Mouse (Mus musculus) G1E (cell line): ENCODE measurements at regions not wholly inside any gene's neighbourhood (a gene's known extent, or its start where the extent isn't known, plus 50 kb on each side); places are given as distances from the start of the nearest gene placed in this dataset.

ENCODE experiments used
- ATAC-seq: 2 replicates; pipeline ENCODE4 v1.8.0; 2016; ENCODE audit warnings: mild to moderate bottlenecking; ENCODE audit not compliant: insufficient number of reproducible peaks, poor library complexity, low FRiP score, severe bottlenecking; ENCODE audit errors: extremely low read depth
- DNase-seq: peaks from one replicate; pipeline ENCODE4 v3.0.0; 2012; ENCODE audit warnings: low spot score
- H3K27me3 ChIP-seq: 2 replicates; pipeline ENCODE4 v1.6.1; 2012; ENCODE audit warnings: mild to moderate bottlenecking, low read length, inconsistent platforms; ENCODE audit not compliant: insufficient read depth
- H3K36me3 ChIP-seq: replicated peaks from 2 replicates; pipeline ENCODE3; 2012; ENCODE audit warnings: mild to moderate bottlenecking, inconsistent platforms
- H3K4me1 ChIP-seq: 2 replicates; pipeline ENCODE4 v1.6.1; 2012; ENCODE audit warnings: low read depth, low read length, inconsistent platforms, mixed read lengths; ENCODE audit not compliant: insufficient read depth
- H3K4me3 ChIP-seq: 2 replicates; pipeline ENCODE4 v1.5.1; 2012; ENCODE audit warnings: low read depth, mild to moderate bottlenecking, inconsistent platforms, low read length, moderate library complexity, mixed read lengths
- H3K9me3 ChIP-seq: replicated peaks from 2 replicates; pipeline ENCODE4 v1.6.1; 2012; ENCODE audit warnings: inconsistent platforms
- CTCF ChIP-seq: IDR thresholded peaks from 2 replicates; pipeline ENCODE4 v1.5.1; 2012; ENCODE audit warnings: low read depth, low read length, inconsistent platforms, mixed read lengths
- GATA1 ChIP-seq: IDR thresholded peaks from 2 replicates; pipeline ENCODE4 v1.6.1; 2012; ENCODE audit warnings: borderline replicate concordance, low read length, inconsistent platforms, mixed read lengths
- GATA2 ChIP-seq: IDR thresholded peaks from 2 replicates; pipeline ENCODE4 v1.6.1; 2012; ENCODE audit warnings: low read depth, low read length, inconsistent platforms, borderline replicate concordance
- POLR2AphosphoS5 ChIP-seq: IDR thresholded peaks from 2 replicates; pipeline ENCODE4 v1.6.1; 2012; ENCODE audit warnings: low read depth, low read length, inconsistent platforms; ENCODE audit not compliant: insufficient replicate concordance
- TAL1 ChIP-seq: conservative IDR thresholded peaks from 2 replicates; pipeline ENCODE4 v1.6.1; 2012; ENCODE audit warnings: low read depth, low read length, inconsistent platforms, mixed read lengths

- ATAC-seq (no peak), DNase-seq (no peak)
- Histone ChIP-seq H3K36me3 (no peaks in the 10 kb centered on the region), H3K27me3 (no peaks in the 10 kb centered on the region), H3K9me3 (peaks cover 54% of the 10 kb centered on the region), H3K4me1 (no peaks in the 10 kb centered on the region), H3K4me3 (no peak overlapping the region)
- TF ChIP-seq POLR2AphosphoS5 (no peak), CTCF (no peak), GATA1 (no peak), TAL1 (no peak), GATA2 (no peak)
Observed at GRCm38 (mm10) chr9:118246820-118247628, 97.0 kb upstream of the Cmc1 start.

- no peaks in the 10 kb centered on the region for H3K4me1 ChIP-seq
Observed at GRCm38 (mm10) chr9:118253829-118254228, 103.9 kb upstream of the Cmc1 start.

GRCm38 (mm10) chr9:118255200-118255733 lies 105.3 kb upstream of the Cmc1 start:
- Histone ChIP-seq H3K4me3 (no peak overlapping the region), H3K27me3 (no peaks in the 10 kb centered on the region), H3K36me3 (no peaks in the 10 kb centered on the region), H3K9me3 (peaks cover 53% of the 10 kb centered on the region), H3K4me1 (no peaks in the 10 kb centered on the region)
- no peak for TF ChIP-seq POLR2AphosphoS5
- ATAC-seq = no peak
- DNase-seq = no peak

More at GRCm38 (mm10) chr9:118253829-118254228, 103.9 kb upstream of the Cmc1 start:
- peaks cover 55% of the 10 kb centered on the region for H3K9me3 ChIP-seq
- no peak for ATAC-seq
- no peaks in the 10 kb centered on the region for H3K36me3 ChIP-seq
- TF ChIP-seq GATA1 = no peak
- DNase-seq = no peak
- no peaks in the 10 kb centered on the region for H3K27me3 ChIP-seq
- H3K4me3 ChIP-seq = no peak overlapping the region

GRCm38 (mm10) chr9:118255751-118256266 lies 105.8 kb upstream of the Cmc1 start:
- no peak for TF ChIP-seq GATA1
- TF ChIP-seq CTCF = no peak
- no peak for TF ChIP-seq TAL1
- TF ChIP-seq POLR2AphosphoS5 = no peak
- TF ChIP-seq GATA2 = no peak
- peaks cover 53% of the 10 kb centered on the region for H3K9me3 ChIP-seq
- ATAC-seq (no peak), DNase-seq (no peak)
- H3K4me3 ChIP-seq = no peak overlapping the region
- H3K27me3 ChIP-seq = no peaks in the 10 kb centered on the region
- no peaks in the 10 kb centered on the region for H3K36me3 ChIP-seq
- H3K4me1 ChIP-seq = no peaks in the 10 kb centered on the region

GRCm38 (mm10) chr9:118266298-118266697 lies 116.3 kb upstream of the Cmc1 start:
- ATAC-seq = no peak
- DNase-seq = no peak

GRCm38 (mm10) chr9:118271681-118272080 lies 121.7 kb upstream of the Cmc1 start:
- no peak for TF ChIP-seq GATA1
- no peak for TF ChIP-seq CTCF
- no peak for TF ChIP-seq POLR2AphosphoS5
- TF ChIP-seq GATA2 = no peak
- no peak for TF ChIP-seq TAL1
- no peak overlapping the region for H3K4me3 ChIP-seq
- DNase-seq = no peak
- ATAC-seq = no peak
- no peaks in the 10 kb centered on the region for H3K36me3 ChIP-seq
- H3K9me3 ChIP-seq = peaks cover 28% of the 10 kb centered on the region
- H3K27me3 ChIP-seq = no peaks in the 10 kb centered on the region
- no peaks in the 10 kb centered on the region for H3K4me1 ChIP-seq

More at GRCm38 (mm10) chr9:118266298-118266697, 116.3 kb upstream of the Cmc1 start:
- TF ChIP-seq GATA2 (no peak), CTCF (no peak), TAL1 (no peak), POLR2AphosphoS5 (no peak), GATA1 (no peak)
- Histone ChIP-seq H3K9me3 (peaks cover 43% of the 10 kb centered on the region), H3K4me1 (no peaks in the 10 kb centered on the region), H3K27me3 (no peaks in the 10 kb centered on the region), H3K36me3 (no peaks in the 10 kb centered on the region), H3K4me3 (no peak overlapping the region)
